Mouse (Mus musculus): Measurements from ENCODE around the gene Slc5a10. TPM values are rescaled to one million over a fixed set of nuclear protein-coding genes. Genes with fewer than 3 reads are reported as not detected.

Slc5a10 gene
- polyA plus RNA-seq, 1 experiment = not detected

DNA sequence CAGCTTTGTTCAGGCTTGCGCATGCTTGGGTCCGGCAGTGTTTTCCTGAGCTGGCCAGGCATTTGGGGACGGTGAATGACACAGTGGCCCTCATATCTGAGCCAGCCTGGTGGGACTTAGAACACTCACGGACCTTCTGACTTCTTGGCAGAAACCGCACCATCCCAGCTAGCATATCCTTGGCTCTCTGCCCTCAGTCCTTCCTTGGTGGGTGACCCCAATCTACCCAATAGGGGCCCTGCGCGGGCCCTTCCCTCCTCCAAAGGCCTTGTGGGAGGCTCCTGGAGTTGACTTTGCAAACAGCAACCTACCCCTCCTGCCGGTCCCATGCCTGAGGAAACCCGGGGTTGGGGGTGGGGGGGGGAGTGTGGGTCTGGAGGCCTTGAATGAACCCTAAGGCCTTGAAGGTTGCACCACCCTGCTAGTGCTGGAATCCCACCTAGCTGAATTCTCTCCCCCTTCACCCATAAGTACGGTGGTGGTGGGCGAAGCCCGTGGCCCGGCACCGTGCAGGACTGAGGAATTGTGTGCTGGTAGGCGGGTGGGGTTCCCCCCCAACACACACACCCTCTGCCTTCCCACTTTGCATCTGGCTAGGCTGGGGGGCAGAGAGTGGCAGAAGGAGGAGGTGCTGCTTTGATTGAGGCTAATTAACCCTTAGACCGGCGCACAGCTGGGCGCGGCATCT is 46.3 kb downstream of the Slc5a10 start:
- Histone ChIP-seq H3K79me2 (ENCODE audit: control insufficient read depth, insufficient read depth) (no peaks in the 10 kb centered on the region), H3K27me3 (ENCODE audit: control insufficient read depth, insufficient read depth, insufficient read length) (no peaks in the 10 kb centered on the region), H3K36me3 (ENCODE audit: control insufficient read depth, insufficient read depth) (no peaks in the 10 kb centered on the region), H3K4me3 (ENCODE audit: insufficient read depth, poor library complexity, severe bottlenecking) (no peak overlapping the region), H3ac (ENCODE audit: control insufficient read depth, insufficient read length, low read depth) (no peak overlapping the region), H3K79me3 (ENCODE audit: low read depth) (no peaks in the 10 kb centered on the region)
- TF ChIP-seq MYOG (IDR thresholded peaks at IDR 0.05; ENCODE audit: control insufficient read depth, extremely low read depth, insufficient read length) (no peak), MYOD1 (IDR thresholded peaks at IDR 0.05; ENCODE audit: control insufficient read depth, insufficient read length, low read depth) (no peak), FOSL1 (IDR thresholded peaks at IDR 0.05; ENCODE audit: insufficient read depth, low read length, poor library complexity, severe bottlenecking) (no peak), MAX (IDR thresholded peaks at IDR 0.05) (no peak), CEBPB (IDR thresholded peaks at IDR 0.05; ENCODE audit: low read depth) (no peak), USF1 (IDR thresholded peaks at IDR 0.05; ENCODE audit: low read depth) (no peak), CTCF (IDR thresholded peaks at IDR 0.05; ENCODE audit: control insufficient read depth, insufficient read depth, insufficient read length) (no peak)

DNA sequence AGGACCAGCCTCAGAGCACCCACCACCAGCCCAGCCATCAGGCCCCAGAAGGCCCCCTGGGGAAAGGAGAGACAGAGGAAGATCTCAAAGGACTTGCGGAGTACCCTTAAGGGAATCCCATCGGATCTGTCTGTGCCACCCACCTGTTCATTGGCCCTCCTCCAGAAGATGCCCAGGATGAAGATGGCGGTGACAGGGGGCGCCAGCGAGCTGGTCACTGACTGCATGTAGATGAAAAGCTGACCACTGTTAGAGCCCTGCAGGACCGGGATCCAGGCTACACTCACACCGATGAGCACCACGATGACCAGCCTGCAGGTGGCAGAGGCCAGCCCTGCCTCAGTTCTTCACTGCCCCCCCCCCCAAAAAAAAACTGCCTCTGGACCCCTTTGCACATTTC is 46.9 kb downstream of the Slc5a10 start:
- no peak for TF ChIP-seq CTCF (IDR thresholded peaks at IDR 0.05; ENCODE audit: control insufficient read depth, insufficient read depth, insufficient read length)
- no peak for TF ChIP-seq FOSL1 (IDR thresholded peaks at IDR 0.05; ENCODE audit: insufficient read depth, low read length, poor library complexity, severe bottlenecking)
- no peak for TF ChIP-seq MYOG (IDR thresholded peaks at IDR 0.05; ENCODE audit: control insufficient read depth, extremely low read depth, insufficient read length)
- TF ChIP-seq CEBPB (IDR thresholded peaks at IDR 0.05; ENCODE audit: low read depth) = no peak
- TF ChIP-seq MAX (IDR thresholded peaks at IDR 0.05) = no peak
- no peak for TF ChIP-seq MYOD1 (IDR thresholded peaks at IDR 0.05; ENCODE audit: control insufficient read depth, insufficient read length, low read depth)
- TF ChIP-seq USF1 (IDR thresholded peaks at IDR 0.05; ENCODE audit: low read depth) = no peak
- no peaks in the 10 kb centered on the region for H3K79me2 ChIP-seq (ENCODE audit: control insufficient read depth, insufficient read depth)

GRCm38 (mm10) chr11:61671781-61672383 is 48.7 kb downstream of the Slc5a10 start:
- no peak overlapping the region for H3K4me3 ChIP-seq (ENCODE audit: insufficient read depth, poor library complexity, severe bottlenecking)
- H3K79me2 ChIP-seq (ENCODE audit: control insufficient read depth, insufficient read depth) = no peaks in the 10 kb centered on the region
- TF ChIP-seq MYOG (IDR thresholded peaks at IDR 0.05; ENCODE audit: control insufficient read depth, extremely low read depth, insufficient read length) = no peak
- no peak for TF ChIP-seq CTCF (IDR thresholded peaks at IDR 0.05; ENCODE audit: control insufficient read depth, insufficient read depth, insufficient read length)
- TF ChIP-seq FOSL1 (IDR thresholded peaks at IDR 0.05; ENCODE audit: insufficient read depth, low read length, poor library complexity, severe bottlenecking) = no peak
- TF ChIP-seq MAX (IDR thresholded peaks at IDR 0.05) = no peak
- no peak for TF ChIP-seq CEBPB (IDR thresholded peaks at IDR 0.05; ENCODE audit: low read depth)
- no peak for TF ChIP-seq MYOD1 (IDR thresholded peaks at IDR 0.05; ENCODE audit: control insufficient read depth, insufficient read length, low read depth)
- no peak for TF ChIP-seq USF1 (IDR thresholded peaks at IDR 0.05; ENCODE audit: low read depth)

More for the DNA sequence above, 46.9 kb downstream of the Slc5a10 start:
- H3ac ChIP-seq (ENCODE audit: control insufficient read depth, insufficient read length, low read depth) = no peak overlapping the region
- no peaks in the 10 kb centered on the region for H3K79me3 ChIP-seq (ENCODE audit: low read depth)
- H3K4me3 ChIP-seq (ENCODE audit: insufficient read depth, poor library complexity, severe bottlenecking) = no peak overlapping the region
- H3K36me3 ChIP-seq (ENCODE audit: control insufficient read depth, insufficient read depth) = no peaks in the 10 kb centered on the region
- peaks cover 2% of the 10 kb centered on the region for H3K27me3 ChIP-seq (ENCODE audit: control insufficient read depth, insufficient read depth, insufficient read length)

DNA sequence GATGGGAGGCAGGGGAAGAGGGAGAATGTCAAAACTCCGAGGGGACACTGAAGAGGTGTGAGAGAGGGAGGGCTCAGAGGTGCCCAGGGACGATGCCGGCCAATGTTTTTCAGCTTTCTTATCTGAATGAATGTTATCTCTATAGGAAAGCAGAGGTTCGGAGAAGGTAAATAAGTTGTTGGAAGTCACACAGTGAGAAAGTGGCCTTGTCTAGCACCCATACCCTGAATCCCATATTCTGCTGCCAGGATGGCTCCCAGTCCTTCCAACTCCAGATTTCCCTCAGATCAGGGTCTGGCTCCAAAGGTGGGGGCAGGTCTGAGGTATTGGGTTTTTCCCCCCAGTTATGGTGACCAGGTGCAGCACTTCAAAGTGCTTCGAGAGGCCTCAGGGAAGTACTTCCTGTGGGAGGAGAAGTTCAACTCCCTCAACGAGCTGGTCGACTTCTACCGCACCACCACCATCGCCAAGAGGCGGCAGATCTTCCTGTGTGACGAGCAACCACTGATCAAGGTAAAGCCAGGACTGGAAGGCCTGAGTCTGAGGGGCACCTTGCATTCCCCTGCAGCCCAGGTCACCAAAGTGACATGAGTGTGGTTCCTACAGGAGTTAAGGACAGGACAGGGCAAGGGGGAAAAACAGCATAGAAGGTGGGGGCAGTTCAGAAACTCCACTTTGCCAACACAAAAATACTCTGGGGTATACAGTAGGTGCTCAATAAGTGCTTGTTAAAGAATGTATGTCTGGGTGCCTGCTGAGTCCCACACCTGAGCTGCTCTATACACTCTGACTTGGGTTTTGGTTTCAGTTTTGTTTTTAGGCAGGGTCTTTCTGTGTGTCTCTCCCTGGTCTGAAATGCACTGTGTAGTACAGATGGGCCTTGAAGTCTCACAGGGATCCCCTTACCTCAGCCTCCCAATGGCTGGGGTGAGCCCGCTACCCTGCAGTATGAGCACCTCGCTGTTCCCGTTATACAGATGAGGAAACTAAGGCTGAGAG is 50.8 kb downstream of the Slc5a10 start:
- Histone ChIP-seq H3K4me3 (ENCODE audit: insufficient read depth, poor library complexity, severe bottlenecking) (no peak overlapping the region), H3K79me2 (ENCODE audit: control insufficient read depth, insufficient read depth) (no peaks in the 10 kb centered on the region), H3K27me3 (ENCODE audit: control insufficient read depth, insufficient read depth, insufficient read length) (peaks cover 4% of the 10 kb centered on the region)

More at GRCm38 (mm10) chr11:61671781-61672383, 48.7 kb downstream of the Slc5a10 start:
- H3K36me3 ChIP-seq (ENCODE audit: control insufficient read depth, insufficient read depth) = no peaks in the 10 kb centered on the region
- no peak overlapping the region for H3ac ChIP-seq (ENCODE audit: control insufficient read depth, insufficient read length, low read depth)
- H3K27me3 ChIP-seq (ENCODE audit: control insufficient read depth, insufficient read depth, insufficient read length) = peaks cover 4% of the 10 kb centered on the region
- H3K79me3 ChIP-seq (ENCODE audit: low read depth) = no peaks in the 10 kb centered on the region

DNA sequence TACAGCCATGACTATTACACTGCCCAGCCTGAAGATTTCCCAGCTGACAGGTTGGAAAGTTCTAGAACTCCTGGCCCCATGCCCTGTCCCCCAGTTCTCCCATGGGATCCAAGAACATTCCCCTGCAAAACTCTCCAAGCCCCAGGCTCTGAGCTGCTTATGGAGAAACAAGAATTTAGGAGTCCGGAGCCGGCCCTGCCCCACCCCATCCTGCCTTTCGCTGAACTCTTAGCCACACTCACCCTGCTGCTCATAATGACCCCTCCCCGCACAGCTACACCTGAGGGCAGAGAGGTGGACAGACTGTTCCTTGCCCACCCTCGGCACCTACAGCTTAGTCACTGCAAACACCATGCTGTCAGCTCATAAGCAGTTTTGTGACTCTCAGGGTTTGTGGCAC is 52.8 kb downstream of the Slc5a10 start:
- Histone ChIP-seq H3K4me3 (ENCODE audit: insufficient read depth, poor library complexity, severe bottlenecking) (no peak overlapping the region), H3K27me3 (ENCODE audit: control insufficient read depth, insufficient read depth, insufficient read length) (peaks cover 4% of the 10 kb centered on the region), H3K36me3 (ENCODE audit: control insufficient read depth, insufficient read depth) (no peaks in the 10 kb centered on the region), H3K79me3 (ENCODE audit: low read depth) (no peaks in the 10 kb centered on the region), H3K79me2 (ENCODE audit: control insufficient read depth, insufficient read depth) (no peaks in the 10 kb centered on the region), H3ac (ENCODE audit: control insufficient read depth, insufficient read length, low read depth) (no peak overlapping the region)
- TF ChIP-seq FOSL1 (IDR thresholded peaks at IDR 0.05; ENCODE audit: insufficient read depth, low read length, poor library complexity, severe bottlenecking) (no peak), MYOG (IDR thresholded peaks at IDR 0.05; ENCODE audit: control insufficient read depth, extremely low read depth, insufficient read length) (no peak), MYOD1 (IDR thresholded peaks at IDR 0.05; ENCODE audit: control insufficient read depth, insufficient read length, low read depth) (no peak), MAX (IDR thresholded peaks at IDR 0.05) (no peak), USF1 (IDR thresholded peaks at IDR 0.05; ENCODE audit: low read depth) (no peak), CEBPB (IDR thresholded peaks at IDR 0.05; ENCODE audit: low read depth) (no peak), CTCF (IDR thresholded peaks at IDR 0.05; ENCODE audit: control insufficient read depth, insufficient read depth, insufficient read length) (no peak)

More for the DNA sequence above, 50.8 kb downstream of the Slc5a10 start:
- H3K36me3 ChIP-seq (ENCODE audit: control insufficient read depth, insufficient read depth) = no peaks in the 10 kb centered on the region
- TF ChIP-seq FOSL1 (IDR thresholded peaks at IDR 0.05; ENCODE audit: insufficient read depth, low read length, poor library complexity, severe bottlenecking) (no peak), CTCF (IDR thresholded peaks at IDR 0.05; ENCODE audit: control insufficient read depth, insufficient read depth, insufficient read length) (no peak), CEBPB (IDR thresholded peaks at IDR 0.05; ENCODE audit: low read depth) (no peak), MYOG (IDR thresholded peaks at IDR 0.05; ENCODE audit: control insufficient read depth, extremely low read depth, insufficient read length) (no peak), MYOD1 (IDR thresholded peaks at IDR 0.05; ENCODE audit: control insufficient read depth, insufficient read length, low read depth) (no peak), USF1 (IDR thresholded peaks at IDR 0.05; ENCODE audit: low read depth) (no peak), MAX (IDR thresholded peaks at IDR 0.05) (no peak)
- H3ac ChIP-seq (ENCODE audit: control insufficient read depth, insufficient read length, low read depth) = no peak overlapping the region
- H3K79me3 ChIP-seq (ENCODE audit: low read depth) = no peaks in the 10 kb centered on the region
